Mouse (Mus musculus) layer of hippocampus, adult 18-20 months (tissue): ENCODE data around the gene Mical2. TPM values are rescaled to one million over a fixed set of nuclear protein-coding genes. Genes with fewer than 3 reads are reported as not detected.

ENCODE experiments used
- DNase-seq, 2 experiments: peaks; one replicate each; pipeline ENCODE4 v3.0.0; 2022; ENCODE audit warnings: low spot score in 2 of 2
- total RNA-seq, 2 experiments: library from RNA; stranded (reverse); gene quantifications; 2 replicates each; pipeline ENCODE4 v1.2.3; 2021

Mical2 gene
- total RNA-seq, 2 experiments from 2014 or later: 611 to 639 TPM

- DNase-seq: no peak
Observed at GRCm38 (mm10) chr7:112313211-112313610, 87.6 kb downstream of the Mical2 start.

- no peak for DNase-seq
Observed at GRCm38 (mm10) chr7:112313670-112314069, 88.0 kb downstream of the Mical2 start.

- DNase-seq: peak; percentile 59 to 80
Observed at GRCm38 (mm10) chr7:112316239-112316638, 90.6 kb downstream of the Mical2 start.

- no peak for DNase-seq
Observed at GRCm38 (mm10) chr7:112317491-112317890, 91.8 kb downstream of the Mical2 start.

- DNase-seq: no peak
Observed at GRCm38 (mm10) chr7:112318306-112318705, 92.7 kb downstream of the Mical2 start.

- DNase-seq: no peak
Observed at GRCm38 (mm10) chr7:112319419-112319818, 93.8 kb downstream of the Mical2 start.

- DNase-seq: no peak
Observed at GRCm38 (mm10) chr7:112320052-112320730, 94.5 kb downstream of the Mical2 start.

- no peak for DNase-seq
Observed at GRCm38 (mm10) chr7:112321798-112322794, 96.4 kb downstream of the Mical2 start.

- DNase-seq: no peak
Observed at GRCm38 (mm10) chr7:112324577-112324976, 98.9 kb downstream of the Mical2 start.

GRCm38 (mm10) chr7:112326852-112327251, 101.2 kb downstream of the Mical2 start:
- DNase-seq: peak in 1 of 2 experiments; percentile 61

GRCm38 (mm10) chr7:112328969-112329368, 103.3 kb downstream of the Mical2 start:
- peak in 1 of 2 experiments; percentile 59 for DNase-seq

- peak in 1 of 2 experiments; percentile 46 for DNase-seq
Observed at GRCm38 (mm10) chr7:112329496-112329895, 103.8 kb downstream of the Mical2 start.

- no peak for DNase-seq
Observed at GRCm38 (mm10) chr7:112330935-112331334, 105.3 kb downstream of the Mical2 start.

GRCm38 (mm10) chr7:112331804-112332203, 106.1 kb downstream of the Mical2 start:
- DNase-seq: no peak

- DNase-seq: no peak
Observed at GRCm38 (mm10) chr7:112332426-112332825, 106.8 kb downstream of the Mical2 start.

- DNase-seq: no peak
Observed at GRCm38 (mm10) chr7:112333404-112333803, 107.7 kb downstream of the Mical2 start.

GRCm38 (mm10) chr7:112336213-112336631, 110.6 kb downstream of the Mical2 start:
- peak; percentile 56 to 76 for DNase-seq

- DNase-seq: peak in 1 of 2 experiments; percentile 67
Observed at GRCm38 (mm10) chr7:112336769-112337168, 111.1 kb downstream of the Mical2 start.

- no peak for DNase-seq
Observed at GRCm38 (mm10) chr7:112337736-112338135, 112.1 kb downstream of the Mical2 start.

GRCm38 (mm10) chr7:112341052-112341451, 115.4 kb downstream of the Mical2 start:
- DNase-seq: no peak

GRCm38 (mm10) chr7:112345687-112346086, 120.0 kb downstream of the Mical2 start:
- no peak for DNase-seq

GRCm38 (mm10) chr7:112351541-112351940, 125.9 kb downstream of the Mical2 start:
- DNase-seq: no peak
